Mouse (Mus musculus) intestine, embryonic 15.5 days (tissue): ENCODE data around the gene Tmprss9. TPM values are rescaled to one million over a fixed set of nuclear protein-coding genes. Genes with fewer than 3 reads are reported as not detected.

Experiments used
- ATAC-seq: fragments of 200-750 bp; cut with Nextera tagmentation; 2 replicates; pipeline ENCODE4 v1.8.0; 2017; ENCODE audit warnings: moderate TSS enrichment, moderate library complexity
- H3K27ac ChIP-seq: fragments of 300-500 bp; sonication (generic); 2 replicates; pipeline ENCODE4 v1.5.1; 2015; ENCODE audit warnings: mild to moderate bottlenecking, inconsistent platforms
- H3K27me3 ChIP-seq: fragments of 300-500 bp; sonication (generic); replicated peaks from 2 replicates; pipeline ENCODE4 v1.6.1; 2015; ENCODE audit warnings: inconsistent platforms
- H3K36me3 ChIP-seq: fragments of 300-500 bp; sonication (generic); 2 replicates; pipeline ENCODE4 v1.6.1; 2015; ENCODE audit warnings: inconsistent platforms
- H3K4me1 ChIP-seq: fragments of 300-500 bp; sonication (generic); replicated peaks from 2 replicates; pipeline ENCODE4 v1.6.1; 2015; ENCODE audit warnings: inconsistent platforms
- H3K4me2 ChIP-seq: fragments of 300-500 bp; sonication (generic); replicated peaks from 2 replicates; pipeline ENCODE4 v1.6.1; 2015; ENCODE audit warnings: mild to moderate bottlenecking, inconsistent platforms
- H3K4me3 ChIP-seq: fragments of 300-500 bp; sonication (generic); replicated peaks from 2 replicates; pipeline ENCODE4 v1.5.1; 2015; ENCODE audit warnings: inconsistent platforms
- H3K9ac ChIP-seq: fragments of 300-500 bp; sonication (generic); 2 replicates; pipeline ENCODE4 v1.6.1; 2015; ENCODE audit warnings: inconsistent platforms
- H3K9me3 ChIP-seq: fragments of 300-500 bp; sonication (generic); 2 replicates; pipeline ENCODE4 v1.6.1; 2016; ENCODE audit warnings: inconsistent platforms
- WGBS: fragments of 180-500 bp; shearing (Covaris S2); methylation state at CpG from one replicate; pipeline ENCODE4 v1.1.7; 2015; 5-methylcytosine and 5-hydroxymethylcytosine counted together
- polyA plus RNA-seq: library from polyadenylated mRNA; unstranded; fragments of >200 nt; fragmentation: Nextera tagmentation; extraction: Ambion mirVana; gene quantifications from 2 replicates; pipeline ENCODE4 v1.2.1, GENCODE M21; 2015

Gene Tmprss9
- polyA plus RNA-seq, 1 experiment from 2014 or later, result 0.05 TPM

GRCm38 (mm10) chr10:80935698-80936097 lies 64.0 kb downstream of the Tmprss9 start:
- Histone ChIP-seq H3K36me3 (no peaks in the 10 kb centered on the region), H3K4me2 (peak overlapping the region; percentile 81), H3K4me3 (peak overlapping the region; percentile 39; the same call in 1 of the 2 replicates), H3K27me3 (peaks cover 5% of the 10 kb centered on the region; the same call in 1 of the 2 replicates), H3K9me3 (no peaks in the 10 kb centered on the region), H3K9ac (peak overlapping the region; percentile 21), H3K27ac (peak overlapping the region; percentile 48; the same call in 1 of the 2 replicates), H3K4me1 (peaks cover 91% of the 10 kb centered on the region)
- no peak for ATAC-seq
- 13% methylated on average over 17 of the region's 17 CpGs for WGBS

GRCm38 (mm10) chr10:80936135-80936809 lies 64.6 kb downstream of the Tmprss9 start:
- Histone ChIP-seq H3K36me3 (no peaks in the 10 kb centered on the region), H3K27me3 (peaks cover 5% of the 10 kb centered on the region; the same call in 1 of the 2 replicates), H3K4me3 (peak overlapping the region; percentile 39), H3K27ac (peak overlapping the region; percentile 48), H3K4me2 (peak overlapping the region; percentile 81), H3K9me3 (no peaks in the 10 kb centered on the region), H3K9ac (peak overlapping the region; percentile 45), H3K4me1 (peaks cover 91% of the 10 kb centered on the region)
- WGBS, result 4% methylated on average over 36 of the region's 37 CpGs
- ATAC-seq, result peak; percentile 10; the same call in 1 of the 2 replicates

GRCm38 (mm10) chr10:80936810-80937164 lies 65.1 kb downstream of the Tmprss9 start:
- 19% methylated on average over 6 of the region's 6 CpGs for WGBS
- Histone ChIP-seq H3K9ac (peak overlapping the region; percentile 45), H3K27me3 (peaks cover 5% of the 10 kb centered on the region; the same call in 1 of the 2 replicates), H3K4me2 (peak overlapping the region; percentile 81), H3K36me3 (no peaks in the 10 kb centered on the region), H3K4me1 (peaks cover 90% of the 10 kb centered on the region), H3K27ac (0 out of 2 replicates have a peak overlapping the region, but pooled peaks have one; percentile 84), H3K9me3 (no peaks in the 10 kb centered on the region), H3K4me3 (peak overlapping the region; percentile 39; the same call in 1 of the 2 replicates)
- no peak for ATAC-seq

- Histone ChIP-seq H3K4me3 (no peak overlapping the region), H3K4me1 (peaks cover 82% of the 10 kb centered on the region), H3K4me2 (peak overlapping the region; percentile 39), H3K27me3 (peaks cover 5% of the 10 kb centered on the region; the same call in 1 of the 2 replicates), H3K27ac (peak overlapping the region; percentile 84; the same call in 1 of the 2 replicates), H3K9me3 (no peaks in the 10 kb centered on the region), H3K9ac (no peak overlapping the region), H3K36me3 (no peaks in the 10 kb centered on the region)
- ATAC-seq, result peak; percentile 13
- WGBS, result 27% methylated on average over 8 of the region's 8 CpGs
These were observed 66.0 kb downstream of the Tmprss9 start for GRCm38 (mm10) chr10:80937646-80938045.

- Histone ChIP-seq H3K4me2 (peak overlapping the region; percentile 79), H3K9me3 (no peaks in the 10 kb centered on the region), H3K27ac (peak overlapping the region; percentile 84), H3K27me3 (peaks cover under 1% of the 10 kb centered on the region; the same call in 1 of the 2 replicates), H3K9ac (0 out of 2 replicates have a peak overlapping the region, but pooled peaks have one; percentile 43), H3K36me3 (no peaks in the 10 kb centered on the region), H3K4me3 (peak overlapping the region; percentile 35), H3K4me1 (peaks cover 80% of the 10 kb centered on the region)
- 9% methylated on average over 13 of the region's 15 CpGs for WGBS
- ATAC-seq, result peak; percentile 36
These were observed 67.3 kb downstream of the Tmprss9 start for GRCm38 (mm10) chr10:80938831-80939550.

GRCm38 (mm10) chr10:80939671-80940070 lies 68.0 kb downstream of the Tmprss9 start:
- Histone ChIP-seq H3K36me3 (no peaks in the 10 kb centered on the region), H3K4me3 (peak overlapping the region; percentile 35), H3K9ac (peak overlapping the region; percentile 43), H3K27ac (peak overlapping the region; percentile 84), H3K4me1 (peaks cover 79% of the 10 kb centered on the region), H3K27me3 (no peaks in the 10 kb centered on the region; the same call in 1 of the 2 replicates), H3K4me2 (peak overlapping the region; percentile 79), H3K9me3 (no peaks in the 10 kb centered on the region)
- peak; percentile 62 for ATAC-seq
- 3% methylated on average over 28 of the region's 28 CpGs for WGBS

GRCm38 (mm10) chr10:80940320-80940987 lies 68.8 kb downstream of the Tmprss9 start:
- no peaks in the 10 kb centered on the region for H3K27me3 ChIP-seq
- H3K9me3 ChIP-seq, result no peaks in the 10 kb centered on the region
- H3K27ac ChIP-seq, result peak overlapping the region; percentile 84
- H3K4me1 ChIP-seq, result peaks cover 73% of the 10 kb centered on the region
- no peak overlapping the region for H3K4me3 ChIP-seq
- no peaks in the 10 kb centered on the region for H3K36me3 ChIP-seq
- peak overlapping the region; percentile 79 for H3K4me2 ChIP-seq
- peak overlapping the region; percentile 43; the same call in 1 of the 2 replicates for H3K9ac ChIP-seq
- 21% methylated on average over 8 of the region's 8 CpGs for WGBS
- ATAC-seq, result peak; percentile 56

- H3K9ac ChIP-seq, result peak overlapping the region; percentile 43; the same call in 1 of the 2 replicates
These were observed 69.3 kb downstream of the Tmprss9 start for GRCm38 (mm10) chr10:80940988-80941347.

GRCm38 (mm10) chr10:80942919-80943318 lies 71.3 kb downstream of the Tmprss9 start:
- H3K9me3 ChIP-seq, result no peaks in the 10 kb centered on the region
- no peaks in the 10 kb centered on the region for H3K36me3 ChIP-seq
- H3K4me3 ChIP-seq, result no peak overlapping the region
- 60% methylated on average over 8 of the region's 8 CpGs for WGBS
- no peak overlapping the region for H3K27ac ChIP-seq
- no peak overlapping the region for H3K4me2 ChIP-seq
- H3K27me3 ChIP-seq, result no peaks in the 10 kb centered on the region
- no peak overlapping the region for H3K9ac ChIP-seq
- H3K4me1 ChIP-seq, result peaks cover 62% of the 10 kb centered on the region
- no peak for ATAC-seq

More at GRCm38 (mm10) chr10:80940988-80941347, 69.3 kb downstream of the Tmprss9 start:
- no peaks in the 10 kb centered on the region for H3K27me3 ChIP-seq
- H3K27ac ChIP-seq, result peak overlapping the region; percentile 84
- no peaks in the 10 kb centered on the region for H3K9me3 ChIP-seq
- H3K4me2 ChIP-seq, result peak overlapping the region; percentile 79
- no peak for ATAC-seq
- WGBS, result 26% methylated on average over 2 of the region's 2 CpGs
- peaks cover 68% of the 10 kb centered on the region for H3K4me1 ChIP-seq
- no peaks in the 10 kb centered on the region for H3K36me3 ChIP-seq
- no peak overlapping the region for H3K4me3 ChIP-seq

- Histone ChIP-seq H3K27ac (no peak overlapping the region), H3K4me3 (no peak overlapping the region), H3K4me1 (peaks cover 62% of the 10 kb centered on the region)
These were observed 72.1 kb downstream of the Tmprss9 start for GRCm38 (mm10) chr10:80943701-80944100.

GRCm38 (mm10) chr10:80944231-80944630 lies 72.6 kb downstream of the Tmprss9 start:
- Histone ChIP-seq H3K27me3 (no peaks in the 10 kb centered on the region), H3K4me1 (peaks cover 61% of the 10 kb centered on the region), H3K4me3 (no peak overlapping the region), H3K27ac (no peak overlapping the region), H3K9ac (no peak overlapping the region), H3K4me2 (no peak overlapping the region), H3K36me3 (no peaks in the 10 kb centered on the region), H3K9me3 (no peaks in the 10 kb centered on the region)
- no peak for ATAC-seq
- 78% methylated on average over 5 of the region's 5 CpGs for WGBS

More at GRCm38 (mm10) chr10:80943701-80944100, 72.1 kb downstream of the Tmprss9 start:
- 43% methylated on average over 9 of the region's 9 CpGs for WGBS
- Histone ChIP-seq H3K9ac (no peak overlapping the region), H3K27me3 (no peaks in the 10 kb centered on the region), H3K4me2 (no peak overlapping the region), H3K36me3 (no peaks in the 10 kb centered on the region), H3K9me3 (no peaks in the 10 kb centered on the region)
- ATAC-seq, result no peak
